Mouse (Mus musculus) thymus, adult 2 months (tissue): ENCODE results near the gene Gm13275. TPM values are rescaled to one million over a fixed set of nuclear protein-coding genes. Genes with fewer than 3 reads are reported as not detected.
"Not testable (repeated sequence)": the region's sequence is repeated elsewhere in the genome, so short reads cannot be mapped to it uniquely, and the experiment has no call there.

Experiments
- DNase-seq: peaks from one replicate; pipeline ENCODE4 v3.0.0; 2021
- H3K27ac ChIP-seq: fragments of 200-500 bp; 2 replicates; pipeline ENCODE4 v1.5.1; 2012; ENCODE audit warnings: low read length, control low read depth; ENCODE audit not compliant: control insufficient read depth, insufficient read depth
- H3K27me3 ChIP-seq: fragments of 200-500 bp; 2 replicates; pipeline ENCODE4 v1.6.1; 2012; ENCODE audit warnings: mild to moderate bottlenecking, low read length, moderate library complexity, mixed read lengths; ENCODE audit not compliant: control insufficient read depth, insufficient read depth
- H3K36me3 ChIP-seq: fragments of 200-500 bp; 2 replicates; pipeline ENCODE4 v1.6.1; 2012; ENCODE audit warnings: mild to moderate bottlenecking, low read length, moderate library complexity; ENCODE audit not compliant: control insufficient read depth, insufficient read depth
- H3K4me1 ChIP-seq: fragments of 200-500 bp; replicated peaks from 2 replicates; pipeline ENCODE4 v1.6.1; 2012; ENCODE audit warnings: low read length; ENCODE audit not compliant: control insufficient read depth, insufficient read depth
- H3K4me3 ChIP-seq: fragments of 200-500 bp; 2 replicates; pipeline ENCODE4 v1.5.1; 2012; ENCODE audit warnings: mild to moderate bottlenecking, low read length, control low read depth, moderate library complexity; ENCODE audit not compliant: control insufficient read depth, insufficient read depth
- CTCF ChIP-seq: fragments of 200-500 bp; IDR thresholded peaks from 2 replicates; pipeline ENCODE4 v1.5.1; 2012; ENCODE audit warnings: mild to moderate bottlenecking, control low read depth, low read length, moderate library complexity, borderline replicate concordance; ENCODE audit not compliant: control insufficient read depth, poor library complexity, insufficient read depth; ENCODE audit errors: extremely low read depth
- POLR2A ChIP-seq: fragments of 200-500 bp; IDR thresholded peaks from 2 replicates; pipeline ENCODE4 v1.6.1; 2012; ENCODE audit warnings: mild to moderate bottlenecking, low read length, control low read depth, moderate library complexity; ENCODE audit not compliant: control insufficient read depth, poor library complexity, insufficient read depth; ENCODE audit errors: extremely low read depth
- WGBS: fragments of 180-500 bp; shearing (Covaris S2); methylation state at CpG from one replicate; pipeline ENCODE4 v1.1.7; 2018; 5-methylcytosine and 5-hydroxymethylcytosine counted together
- polyA plus RNA-seq: library from polyadenylated mRNA; depleted of rRNA; stranded (reverse); fragments of >200 nt; gene quantifications from 2 replicates; pipeline ENCODE4 v1.2.3, GENCODE M21; 2012

Gm13275 gene
- polyA plus RNA-seq, 1 experiment = not detected

- not testable (repeated sequence) for H3K4me1 ChIP-seq, H3K27ac ChIP-seq, H3K4me3 ChIP-seq, H3K27me3 ChIP-seq, H3K36me3 ChIP-seq
- WGBS = no CpG with 5 or more reads among the region's 28 CpGs
- peak; percentile 68 for DNase-seq
These were observed 5.9 kb upstream of the Gm13275 start, which contains the start of gene Gm13277 for GRCm38 (mm10) chr4:88788402-88788801. TSS of gene Gm13277 (plus strand) at chr4:88788632.

- not testable (repeated sequence) for H3K27ac ChIP-seq, H3K4me3 ChIP-seq, H3K36me3 ChIP-seq, H3K4me1 ChIP-seq, H3K27me3 ChIP-seq, DNase-seq
- no CpG with 5 or more reads among the region's 28 CpGs for WGBS
These were observed 3.0 kb upstream of the Gm13275 start, which contains the start of gene Gm13278 for GRCm38 (mm10) chr4:88791250-88791649. TSS of gene Gm13278 (plus strand) at chr4:88791550.

- no CpG with 5 or more reads among the region's 28 CpGs for WGBS
- not testable (repeated sequence) for H3K36me3 ChIP-seq, H3K4me1 ChIP-seq, H3K4me3 ChIP-seq, DNase-seq, H3K27ac ChIP-seq, H3K27me3 ChIP-seq
These were observed 2.8 kb downstream of the Gm13275 start, which contains the start of gene Gm13279 for GRCm38 (mm10) chr4:88797097-88797496. TSS of gene Gm13279 (plus strand) at chr4:88797397.

GRCm38 (mm10) chr4:88799365-88799764 lies 5.1 kb downstream of the Gm13275 start, which contains the start of gene Gm13285:
TSS of gene Gm13285 (plus strand) at chr4:88799665.
- not testable (repeated sequence) for H3K4me1 ChIP-seq, H3K36me3 ChIP-seq, H3K27ac ChIP-seq, DNase-seq, H3K4me3 ChIP-seq, H3K27me3 ChIP-seq
- 11% methylated on average over 5 of the region's 7 CpGs for WGBS

DNA sequence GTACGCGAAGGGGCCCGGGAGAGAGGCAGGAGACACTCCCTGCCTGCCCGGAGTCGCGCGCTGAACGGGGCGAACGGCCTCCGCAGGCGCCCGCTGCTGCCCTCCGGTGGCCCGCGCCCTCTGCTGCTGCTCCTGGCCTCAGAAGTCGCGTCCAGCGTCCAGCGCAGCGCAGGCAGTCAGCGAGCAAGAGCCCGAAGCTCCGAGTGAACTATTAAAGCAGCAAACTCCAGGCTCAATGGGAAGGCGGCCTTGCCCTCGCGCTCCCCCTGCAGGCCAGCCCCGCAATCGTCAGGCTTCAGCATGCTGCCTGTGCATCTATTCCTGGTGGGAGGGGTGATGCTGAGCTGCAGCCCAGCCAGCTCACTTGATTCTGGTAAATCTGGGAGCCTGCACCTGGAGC lies 8.7 kb downstream of the Gm13275 start, which contains the start of gene Gm13287:
TSS of gene Gm13287 (plus strand) at position 301 of the 400 bp plus-strand sequence.
- not testable (repeated sequence) for DNase-seq, H3K4me1 ChIP-seq, H3K27me3 ChIP-seq, H3K4me3 ChIP-seq, H3K27ac ChIP-seq, H3K36me3 ChIP-seq
- no CpG with 5 or more reads among the region's 29 CpGs for WGBS

DNA sequence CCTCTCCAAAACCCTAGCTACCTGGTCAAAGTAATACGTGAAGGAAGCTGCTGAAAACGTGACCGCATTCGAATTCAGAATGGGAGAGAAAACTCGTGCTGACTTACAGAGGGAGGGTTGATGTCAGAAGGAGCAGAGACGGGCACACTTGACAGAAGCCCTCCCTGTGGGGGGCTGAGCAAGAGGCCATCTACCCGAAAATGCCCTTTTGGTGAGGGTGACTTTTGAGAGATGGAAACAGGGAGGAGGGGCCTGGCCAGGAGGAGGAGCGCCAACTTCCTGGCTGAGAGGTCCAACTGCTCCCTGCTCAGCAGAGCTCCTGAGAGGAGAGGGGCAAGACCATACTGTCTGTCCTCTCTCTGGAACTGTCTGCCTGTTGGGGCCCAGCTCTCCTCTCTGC lies 10.9 kb downstream of the Gm13275 start, which contains the start of gene Gm13288:
TSS of gene Gm13288 (plus strand) at position 301 of the 400 bp plus-strand sequence.
- WGBS = no CpG with 5 or more reads among the region's 8 CpGs
- H3K4me1 ChIP-seq, H3K27ac ChIP-seq, DNase-seq, H3K27me3 ChIP-seq, H3K36me3 ChIP-seq: not testable (repeated sequence)
- H3K4me3 ChIP-seq = peak within 1 kb of the TSS; percentile 51

DNA sequence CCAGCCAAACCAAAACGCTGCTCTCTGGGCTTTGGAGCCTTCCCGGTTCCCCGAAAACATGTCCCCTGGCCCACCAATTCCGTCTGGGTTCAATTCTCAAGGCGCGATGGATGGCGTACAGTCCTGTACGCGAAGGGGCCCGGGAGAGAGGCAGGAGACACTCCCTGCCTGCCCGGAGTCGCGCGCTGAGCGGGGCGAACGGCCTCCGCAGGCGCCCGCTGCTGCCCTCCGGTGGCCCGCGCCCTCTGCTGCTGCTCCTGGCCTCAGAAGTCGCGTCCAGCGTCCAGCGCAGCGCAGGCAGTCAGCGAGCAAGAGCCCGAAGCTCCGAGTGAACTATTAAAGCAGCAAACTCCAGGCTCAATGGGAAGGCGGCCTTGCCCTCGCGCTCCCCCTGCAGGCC lies 11.5 kb downstream of the Gm13275 start:
- not testable (repeated sequence) for H3K27ac ChIP-seq, H3K4me1 ChIP-seq, H3K27me3 ChIP-seq, H3K36me3 ChIP-seq
- WGBS = 0% methylated on average over 8 of the region's 34 CpGs
- peak; percentile 7 for DNase-seq
- H3K4me3 ChIP-seq = peak overlapping the region; percentile 51

GRCm38 (mm10) chr4:88815928-88816327 lies 21.6 kb downstream of the Gm13275 start, which contains the start of gene Ifna7:
TSS of gene Ifna7 (plus strand) at chr4:88816228.
- Histone ChIP-seq H3K36me3 (no peaks in the 10 kb centered on the region), H3K27me3 (no peaks in the 10 kb centered on the region), H3K4me3 (no peak within 1 kb of the TSS), H3K27ac (no peak within 1 kb of the TSS), H3K4me1 (no peaks in the 10 kb centered on the region)
- TF ChIP-seq CTCF (no peak), POLR2A (no peak)
- DNase-seq = no peak
- WGBS = 75% methylated on average over 3 of the region's 3 CpGs
